Mouse (Mus musculus) bone marrow, adult 2 months (tissue): ENCODE data around the gene Casc3. TPM values are rescaled to one million over a fixed set of nuclear protein-coding genes. Genes with fewer than 3 reads are reported as not detected.

Experiments
- H3K27ac ChIP-seq: fragments of 200-500 bp; 2 replicates; pipeline ENCODE4 v1.5.1; 2012; ENCODE audit warnings: low read depth, mild to moderate bottlenecking, control low read depth, inconsistent platforms, low read length; ENCODE audit not compliant: control insufficient read depth, poor library complexity, insufficient read depth
- H3K4me1 ChIP-seq: fragments of 200-500 bp; 2 replicates; pipeline ENCODE4 v1.6.1; 2011; ENCODE audit warnings: low read length; ENCODE audit not compliant: control insufficient read depth, insufficient read depth
- H3K4me3 ChIP-seq: fragments of 200-500 bp; replicated peaks from 2 replicates; pipeline ENCODE3; 2011; ENCODE audit warnings: mild to moderate bottlenecking, low read depth, low read length, control low read depth; ENCODE audit not compliant: control insufficient read depth
- CTCF ChIP-seq: fragments of 200-500 bp; IDR thresholded peaks from 2 replicates; pipeline ENCODE4 v1.5.1; 2011; ENCODE audit warnings: low read length, control low read depth; ENCODE audit not compliant: control insufficient read depth, insufficient read depth
- POLR2A ChIP-seq: fragments of 200-500 bp; IDR thresholded peaks from 2 replicates; pipeline ENCODE4 v1.6.1; 2011; ENCODE audit warnings: low read depth, mild to moderate bottlenecking, control low read depth, low read length, borderline replicate concordance; ENCODE audit not compliant: control insufficient read depth
- WGBS: fragments of 180-500 bp; shearing (Covaris S2); methylation state at CpG from one replicate; pipeline ENCODE4 v1.1.7; 2018; 5-methylcytosine and 5-hydroxymethylcytosine counted together
- polyA plus RNA-seq: library from polyadenylated mRNA; stranded (reverse); fragments of >200 nt; gene quantifications from 2 replicates; pipeline ENCODE4 v1.2.4, GENCODE M21; 2011; ENCODE audit warnings: low replicate concordance; ENCODE audit not compliant: missing spikeins, insufficient read depth, insufficient read length

The Casc3 gene
- polyA plus RNA-seq, 1 experiment, result 38.5 TPM

DNA sequence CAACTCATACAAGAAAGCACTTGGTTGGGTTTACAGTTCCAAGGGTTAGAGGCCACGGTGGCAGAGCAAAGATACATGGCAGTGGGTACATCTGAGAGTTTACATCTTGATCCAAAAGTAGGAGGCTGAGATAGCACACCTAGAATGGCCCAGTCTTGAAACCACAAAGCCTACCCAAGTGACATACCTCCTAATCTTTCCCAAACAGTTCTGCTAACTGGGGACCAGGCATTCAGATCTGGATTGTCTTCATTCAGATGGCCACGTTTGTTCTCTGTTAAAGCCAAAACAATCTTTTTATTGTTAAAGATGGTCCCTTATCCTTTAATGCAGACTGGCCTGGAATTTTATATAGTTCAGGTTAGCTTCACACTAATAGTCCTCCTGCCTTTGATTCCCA is 23.2 kb downstream of the Casc3 start:
- TF ChIP-seq CTCF (no peak), POLR2A (no peak)
- H3K4me1 ChIP-seq, result no peaks in the 10 kb centered on the region; the same call in 1 of the 2 replicates
- H3K4me3 ChIP-seq, result no peak overlapping the region
- WGBS, result 69% methylated on average over 2 of the region's 2 CpGs
- H3K27ac ChIP-seq, result no peak overlapping the region

- 63% methylated on average over 12 of the region's 12 CpGs for WGBS
- no peaks in the 10 kb centered on the region; the same call in 1 of the 2 replicates for H3K4me1 ChIP-seq
- H3K4me3 ChIP-seq, result no peak overlapping the region
- TF ChIP-seq POLR2A (no peak), CTCF (peak; percentile 34; the same call in 1 of the 2 replicates)
- no peak overlapping the region for H3K27ac ChIP-seq
Observed at GRCm38 (mm10) chr11:98829091-98829775, 24.5 kb downstream of the Casc3 start.

DNA sequence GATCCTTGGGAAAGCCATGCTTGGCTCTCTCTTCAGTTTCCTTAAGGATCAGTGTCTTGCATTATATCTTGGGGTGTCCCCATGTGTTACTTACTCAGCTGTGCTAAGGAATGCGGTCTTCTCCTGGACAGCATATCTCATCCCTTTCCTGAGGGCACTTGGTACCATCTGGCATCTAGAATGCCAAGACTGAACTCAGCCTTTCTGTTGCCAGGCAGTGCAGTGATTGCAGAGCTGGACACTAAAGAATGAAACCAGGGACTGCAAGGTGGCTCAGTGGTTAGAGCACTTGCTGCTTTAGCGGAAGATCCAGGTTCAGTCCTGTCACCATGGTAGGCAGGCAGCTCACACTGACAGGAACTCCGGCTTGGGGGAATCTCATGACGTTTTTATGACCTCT is 25.2 kb downstream of the Casc3 start:
- Histone ChIP-seq H3K4me3 (no peak overlapping the region), H3K27ac (no peak overlapping the region), H3K4me1 (no peaks in the 10 kb centered on the region; the same call in 1 of the 2 replicates)
- TF ChIP-seq POLR2A, result no peak
- TF ChIP-seq CTCF, result no peak
- 91% methylated on average over 4 of the region's 4 CpGs for WGBS

DNA sequence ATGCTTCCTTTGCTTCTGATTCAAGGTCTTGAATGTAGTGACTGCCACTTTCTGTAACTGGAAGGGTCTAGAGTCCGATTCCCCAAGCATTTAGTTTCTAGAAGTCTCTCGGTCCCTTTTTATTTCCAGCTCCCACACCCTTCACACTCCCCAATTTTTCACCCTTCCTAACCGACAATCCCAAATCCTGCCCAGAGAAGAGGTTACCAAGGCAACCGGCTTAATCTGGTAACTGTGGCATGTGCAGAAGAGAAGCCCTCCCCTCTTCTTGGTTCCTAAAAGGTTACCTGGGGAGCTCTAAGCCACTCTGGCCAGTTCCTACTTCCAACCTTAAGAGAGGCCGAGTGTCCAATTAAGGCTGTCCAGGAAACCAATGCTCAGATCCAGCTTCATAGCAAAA is 30.6 kb downstream of the Casc3 start:
- Histone ChIP-seq H3K4me3 (no peak overlapping the region), H3K4me1 (no peaks in the 10 kb centered on the region; the same call in 1 of the 2 replicates), H3K27ac (no peak overlapping the region)
- TF ChIP-seq POLR2A, result no peak
- no peak for TF ChIP-seq CTCF
- WGBS, result 82% methylated on average over 5 of the region's 5 CpGs

- WGBS, result 68% methylated on average over 3 of the region's 3 CpGs
- H3K27ac ChIP-seq, result no peak overlapping the region
- TF ChIP-seq CTCF (no peak), POLR2A (no peak)
- no peak overlapping the region for H3K4me3 ChIP-seq
- no peaks in the 10 kb centered on the region; the same call in none of the 2 replicates for H3K4me1 ChIP-seq
Observed at GRCm38 (mm10) chr11:98835725-98836124, 31.0 kb downstream of the Casc3 start.

GRCm38 (mm10) chr11:98836128-98836527 is 31.4 kb downstream of the Casc3 start:
- TF ChIP-seq POLR2A, result no peak
- no peak for TF ChIP-seq CTCF
- 42% methylated on average over 7 of the region's 7 CpGs for WGBS
- H3K4me3 ChIP-seq, result no peak overlapping the region
- no peaks in the 10 kb centered on the region; the same call in none of the 2 replicates for H3K4me1 ChIP-seq
- H3K27ac ChIP-seq, result no peak overlapping the region

DNA sequence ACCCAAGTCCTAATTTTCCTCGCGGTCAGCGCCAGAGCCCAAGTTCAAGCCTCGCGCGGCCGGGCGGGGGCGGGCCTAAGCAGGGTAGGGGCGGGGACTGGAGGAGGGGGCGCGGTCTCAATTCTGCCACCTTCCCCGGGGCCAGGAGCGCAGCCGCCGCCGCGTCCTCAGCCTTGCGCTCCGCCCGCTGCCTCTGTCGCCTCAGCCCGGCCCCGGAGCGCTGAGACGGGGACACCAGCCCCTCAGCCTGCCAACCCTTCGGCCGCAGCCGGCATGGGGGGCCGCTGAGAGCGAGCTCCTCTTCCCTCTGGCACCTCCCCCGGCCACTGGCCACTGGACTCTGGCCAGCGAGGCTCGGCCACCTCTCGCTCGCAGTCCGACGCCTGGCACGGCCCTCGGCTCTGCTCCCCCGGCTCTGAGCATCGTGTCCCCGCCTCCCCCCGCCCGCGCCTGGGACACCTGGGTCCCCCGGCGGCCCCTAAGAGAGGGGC is 32.0 kb downstream of the Casc3 start, which contains the start of gene Rapgefl1:
Gene Rapgefl1, plus strand, starts transcription at position 135 of the 491 bp plus-strand sequence.
- Histone ChIP-seq H3K4me3 (peak within 1 kb of the TSS; percentile 54), H3K27ac (peak within 1 kb of the TSS; percentile 85), H3K4me1 (no peaks in the 10 kb centered on the region; the same call in none of the 2 replicates)
- TF ChIP-seq POLR2A (peak; percentile 30; the same call in 1 of the 2 replicates), CTCF (no peak)
- WGBS, result 1% methylated on average over 48 of the region's 48 CpGs

DNA sequence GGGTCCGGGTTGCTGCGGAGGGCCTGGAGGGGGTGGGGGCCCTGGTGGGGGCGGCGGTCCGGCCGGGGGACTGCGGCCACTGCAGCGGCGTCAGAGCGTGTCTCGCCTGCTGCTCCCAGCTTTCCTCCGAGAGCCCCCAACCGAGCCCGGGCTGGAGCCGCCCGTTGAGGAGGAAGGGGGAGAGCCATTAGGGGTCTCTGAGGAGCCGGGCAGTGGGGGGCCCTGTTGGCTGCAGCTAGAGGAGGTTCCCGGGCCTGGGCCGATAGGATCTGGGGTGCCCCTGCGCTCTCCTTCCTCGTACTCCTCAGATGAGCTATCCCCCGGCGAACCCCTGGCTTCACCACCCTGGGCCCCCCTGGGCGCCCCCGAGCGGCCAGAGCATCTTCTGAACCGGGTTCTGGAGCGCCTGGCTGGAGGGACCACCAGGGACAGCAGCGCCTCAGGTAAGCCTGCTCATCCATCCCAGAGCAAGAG is 32.6 kb downstream of the Casc3 start:
- no peak overlapping the region for H3K4me3 ChIP-seq
- H3K4me1 ChIP-seq, result no peaks in the 10 kb centered on the region; the same call in none of the 2 replicates
- TF ChIP-seq CTCF, result no peak
- no peak for TF ChIP-seq POLR2A
- WGBS, result 6% methylated on average over 26 of the region's 29 CpGs
- no peak overlapping the region; the same call in 1 of the 2 replicates for H3K27ac ChIP-seq

- Histone ChIP-seq H3K4me3 (peak overlapping the region; percentile 31), H3K4me1 (no peaks in the 10 kb centered on the region; the same call in none of the 2 replicates), H3K27ac (no peak overlapping the region)
- 82% methylated on average over 11 of the region's 11 CpGs for WGBS
- no peak for TF ChIP-seq POLR2A
- TF ChIP-seq CTCF, result no peak
Observed at GRCm38 (mm10) chr11:98837917-98838316, 33.2 kb downstream of the Casc3 start.
